Mouse (Mus musculus) v-Abl transformed pro-B cells (cell line): ENCODE measurements around the gene Tbca.

Experiments
- in situ Hi-C, 2 experiments: fragments of 400-800 bp; cut with MboI; formaldehyde crosslinking; loops; one replicate each; pipeline ENCODE4 v1.15.1; 2025; ENCODE audit not compliant: unreplicated experiment in 2 of 2

The Tbca gene

GRCm38 (mm10) chr13:94843236-94843635, 54.5 kb downstream of the Tbca start:
- in situ Hi-C loops: no loop called here

GRCm38 (mm10) chr13:94847870-94848269, 59.2 kb downstream of the Tbca start:
- in situ Hi-C loops: no loop called here

DNA sequence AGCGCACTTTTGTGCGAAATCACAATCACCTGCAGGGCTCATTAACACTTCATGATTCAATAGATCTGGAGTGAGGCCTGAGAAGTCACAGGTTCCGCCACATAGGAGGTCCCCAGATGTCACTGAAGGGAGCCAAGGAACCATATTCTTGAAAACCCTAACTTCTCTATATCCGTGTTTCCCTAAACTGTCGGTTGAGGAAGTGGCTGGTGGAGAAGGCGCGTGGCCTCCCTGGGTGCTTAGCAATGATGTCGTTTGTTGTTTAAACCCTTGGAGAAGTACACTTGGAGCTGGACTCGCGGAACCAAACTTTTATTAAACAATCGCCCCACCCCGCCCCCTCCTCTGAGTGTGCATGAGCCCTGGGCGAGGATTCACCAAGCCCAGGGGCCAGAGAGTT, 60.6 kb downstream of the Tbca start:
- in situ Hi-C loops: no loop called here

DNA sequence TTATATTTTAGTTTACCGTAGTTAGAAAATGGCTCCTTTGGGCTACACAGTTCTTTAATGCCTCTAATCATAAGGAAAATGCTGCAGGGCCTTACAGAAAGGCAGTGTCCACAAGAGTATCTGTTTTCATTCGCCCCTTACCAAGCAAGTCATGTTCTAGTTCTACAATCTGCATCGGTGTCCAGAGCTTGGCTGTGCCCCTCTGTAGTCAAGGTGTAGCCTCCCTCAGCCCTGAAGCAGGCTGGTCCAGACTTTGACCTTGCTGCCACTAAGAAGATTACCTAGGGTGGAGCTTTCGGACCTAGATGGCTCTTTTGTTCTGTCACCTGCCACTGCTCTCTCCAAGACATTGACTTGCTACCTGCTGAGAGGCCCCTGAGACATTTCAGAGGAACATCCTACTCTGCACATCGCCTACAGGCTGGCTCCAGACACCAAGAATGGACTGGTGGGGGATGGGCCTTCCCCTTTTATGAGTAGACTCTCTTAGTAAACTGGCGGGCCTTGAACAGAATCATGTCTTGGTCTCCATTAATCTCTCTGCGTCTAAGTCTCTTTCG, 69.4 kb downstream of the Tbca start:
- in situ Hi-C loops: no loop called here

- in situ Hi-C loops: no loop called here
These were observed 70.5 kb downstream of the Tbca start for GRCm38 (mm10) chr13:94859256-94859655.

DNA sequence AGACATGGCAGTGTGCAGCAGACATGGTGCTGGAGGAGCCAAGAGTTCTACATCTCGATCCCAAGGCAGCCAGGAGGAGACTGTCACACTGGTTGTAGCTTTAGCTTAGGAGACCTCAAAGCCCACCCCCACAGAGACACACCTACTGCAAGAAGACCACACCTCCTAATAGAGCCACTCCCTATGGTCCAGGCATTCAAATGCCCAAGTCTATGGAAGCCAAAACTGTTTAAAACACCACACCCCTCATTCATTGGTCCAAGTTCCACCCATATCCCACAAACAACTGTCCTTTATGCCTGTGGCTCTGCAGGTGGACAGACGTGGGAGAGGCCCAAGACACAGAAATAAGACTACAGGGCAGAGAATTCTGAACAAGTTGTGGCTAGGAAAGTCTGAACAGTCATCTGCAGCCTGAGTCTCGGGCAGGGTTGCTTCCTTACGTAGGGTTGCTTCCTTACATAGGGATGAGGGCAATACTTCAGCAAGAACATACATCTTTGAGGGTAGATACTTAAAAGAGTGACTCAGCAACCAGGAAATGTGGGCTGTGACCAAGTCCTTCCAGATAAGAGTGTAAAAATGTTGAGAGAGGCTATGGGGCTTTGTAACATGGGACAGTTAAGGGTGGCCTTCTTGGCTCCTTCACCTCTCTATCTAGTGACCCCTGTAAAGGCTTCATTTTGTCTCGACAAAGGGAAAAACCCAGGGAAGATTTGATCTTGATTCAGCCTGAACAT, 74.0 kb downstream of the Tbca start:
- in situ Hi-C loops: no loop called here

DNA sequence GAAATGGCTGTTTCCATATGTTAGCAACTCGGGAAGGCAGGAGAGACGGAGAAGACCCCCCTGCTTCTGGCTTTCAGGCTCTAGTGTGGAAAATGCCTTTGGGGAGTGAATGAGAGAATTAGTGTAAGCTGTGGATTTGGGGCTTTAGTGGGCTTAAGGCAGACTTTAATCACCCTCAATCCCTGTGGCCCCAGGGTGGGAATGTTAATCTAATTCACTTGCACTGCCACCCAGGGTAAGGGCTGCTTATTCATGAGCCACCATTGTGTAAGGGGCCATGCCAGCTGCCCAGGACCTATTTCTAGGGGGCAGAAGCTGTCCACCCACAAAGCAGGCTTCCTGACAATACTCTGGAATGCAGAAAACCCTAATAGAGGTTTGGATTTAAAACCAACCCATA, 78.2 kb downstream of the Tbca start:
- in situ Hi-C loops: no loop called here

GRCm38 (mm10) chr13:94867772-94868171, 79.1 kb downstream of the Tbca start:
- in situ Hi-C loops: no loop called here

- in situ Hi-C loops: no loop called here
These were observed 79.8 kb downstream of the Tbca start for GRCm38 (mm10) chr13:94868478-94868950.

DNA sequence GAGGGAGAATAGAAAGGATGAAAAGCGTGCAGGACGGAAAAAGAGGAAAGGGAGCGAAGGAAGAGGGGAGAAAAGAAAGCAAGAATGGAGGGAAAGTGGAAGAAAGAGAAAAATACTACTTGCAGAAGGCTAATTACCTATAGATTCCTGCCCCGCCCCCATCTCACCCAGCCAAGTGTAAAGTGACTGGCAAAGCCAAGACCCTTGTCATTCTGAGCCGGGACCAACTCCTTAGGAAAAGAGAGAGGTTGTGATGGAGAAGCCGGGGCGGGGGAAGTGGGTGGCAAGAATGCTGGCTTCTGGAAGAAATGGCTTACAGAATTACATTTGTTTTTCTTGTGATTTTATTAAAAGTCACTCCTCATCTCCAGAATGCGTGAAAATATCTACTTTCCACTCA, 80.8 kb downstream of the Tbca start:
- in situ Hi-C loops: no loop called here

GRCm38 (mm10) chr13:94870071-94870460, 81.4 kb downstream of the Tbca start:
- in situ Hi-C loops: no loop called here

- in situ Hi-C loops: no loop called here
These were observed 81.9 kb downstream of the Tbca start for GRCm38 (mm10) chr13:94870461-94871186.

DNA sequence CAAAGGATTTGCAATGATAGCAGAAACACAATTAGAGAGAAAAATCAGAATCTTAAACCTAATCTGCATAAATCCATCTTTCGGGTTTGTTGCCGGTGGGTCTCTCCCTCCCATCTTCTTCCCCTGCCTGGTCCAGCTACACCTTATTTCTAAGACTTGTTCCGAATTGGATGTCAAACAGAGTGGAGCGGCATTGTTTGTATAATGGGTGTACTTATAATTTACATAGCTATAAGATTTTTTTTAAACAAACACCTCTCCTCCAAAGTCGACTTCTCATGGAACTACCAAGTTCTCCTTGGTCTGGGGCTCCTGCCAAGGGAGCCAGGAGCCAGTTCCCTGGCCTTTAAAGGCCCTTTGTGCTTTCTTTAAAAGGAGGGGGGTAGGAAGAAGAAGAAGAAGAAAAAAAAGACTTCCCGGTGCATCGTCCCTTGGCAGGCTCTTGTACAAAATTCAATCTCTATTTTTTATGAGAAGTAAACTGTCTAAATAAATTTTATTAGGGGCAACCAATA, 83.2 kb downstream of the Tbca start:
- in situ Hi-C loops: no loop called here

DNA sequence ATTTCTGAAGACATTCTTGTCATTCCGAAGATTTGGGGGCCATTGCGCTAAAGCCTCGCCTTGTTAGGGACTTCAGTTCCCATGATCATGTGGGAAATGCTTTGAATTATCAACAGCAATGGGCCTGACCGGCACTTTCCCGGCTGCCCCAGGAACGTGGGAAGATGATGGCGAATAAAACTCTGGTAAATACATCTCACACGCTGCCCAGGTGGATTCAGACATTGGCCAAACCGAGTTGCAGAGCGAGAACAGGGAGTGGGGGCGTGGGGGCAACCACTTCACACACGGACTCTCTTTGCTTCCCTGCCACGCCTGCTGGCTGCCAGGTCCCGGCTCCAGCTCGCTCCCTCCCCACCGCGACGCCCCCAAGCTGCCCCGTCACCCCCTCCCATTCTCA, 83.7 kb downstream of the Tbca start:
- in situ Hi-C loops: no loop called here

GRCm38 (mm10) chr13:94873111-94874038, 84.7 kb downstream of the Tbca start:
- in situ Hi-C loops: no loop called here

DNA sequence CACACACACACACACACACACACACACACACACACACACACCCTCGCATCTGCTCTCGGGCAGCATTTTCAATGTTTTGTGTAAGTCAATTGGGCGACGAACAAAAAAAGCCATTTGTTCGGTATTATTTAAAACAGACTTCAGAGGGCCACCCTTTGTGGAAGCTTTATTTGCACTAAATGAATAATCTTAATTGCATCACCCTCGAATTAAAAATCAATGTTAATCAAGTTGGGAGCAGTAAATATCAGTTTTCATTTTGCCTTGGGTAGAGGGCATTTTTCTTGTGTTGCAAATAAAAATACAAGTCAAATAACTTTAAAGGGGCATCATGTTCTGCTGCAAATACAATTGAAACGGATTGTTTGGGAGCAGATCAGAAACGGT, 85.3 kb downstream of the Tbca start:
- in situ Hi-C loops: no loop called here

GRCm38 (mm10) chr13:94874656-94875395, 86.1 kb downstream of the Tbca start:
- in situ Hi-C loops: no loop called here

- in situ Hi-C loops: no loop called here
These were observed 86.7 kb downstream of the Tbca start, which contains the start of gene Otp for GRCm38 (mm10) chr13:94875396-94875880. Otp (plus strand) TSS chr13:94875602.
